Mouse (Mus musculus): ENCODE measurements around the gene Osm.

Gene Osm

DNA sequence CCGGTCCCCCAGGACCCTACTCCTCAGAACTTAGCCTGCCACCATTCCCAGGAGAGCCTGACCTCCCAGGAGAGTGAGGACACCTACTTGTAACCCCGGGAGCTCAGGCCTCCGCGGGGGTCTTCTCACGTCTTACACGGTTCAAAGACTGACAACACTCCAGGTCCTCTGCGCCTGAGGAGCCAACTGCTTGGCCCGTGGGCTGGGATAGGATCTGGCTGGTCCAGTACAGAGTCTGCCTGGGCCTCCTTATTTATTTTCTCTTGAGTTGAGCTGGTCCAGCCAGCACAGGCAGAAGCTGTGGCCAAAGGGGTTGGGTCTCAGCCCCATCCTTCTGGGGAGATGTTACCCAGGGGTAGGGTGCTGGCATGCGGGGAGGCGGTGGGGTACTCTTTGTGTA is 21.2 kb upstream of the Osm start:
- DNase-seq (ENCODE audit: low spot score in 2 of 2), result no peak

DNA sequence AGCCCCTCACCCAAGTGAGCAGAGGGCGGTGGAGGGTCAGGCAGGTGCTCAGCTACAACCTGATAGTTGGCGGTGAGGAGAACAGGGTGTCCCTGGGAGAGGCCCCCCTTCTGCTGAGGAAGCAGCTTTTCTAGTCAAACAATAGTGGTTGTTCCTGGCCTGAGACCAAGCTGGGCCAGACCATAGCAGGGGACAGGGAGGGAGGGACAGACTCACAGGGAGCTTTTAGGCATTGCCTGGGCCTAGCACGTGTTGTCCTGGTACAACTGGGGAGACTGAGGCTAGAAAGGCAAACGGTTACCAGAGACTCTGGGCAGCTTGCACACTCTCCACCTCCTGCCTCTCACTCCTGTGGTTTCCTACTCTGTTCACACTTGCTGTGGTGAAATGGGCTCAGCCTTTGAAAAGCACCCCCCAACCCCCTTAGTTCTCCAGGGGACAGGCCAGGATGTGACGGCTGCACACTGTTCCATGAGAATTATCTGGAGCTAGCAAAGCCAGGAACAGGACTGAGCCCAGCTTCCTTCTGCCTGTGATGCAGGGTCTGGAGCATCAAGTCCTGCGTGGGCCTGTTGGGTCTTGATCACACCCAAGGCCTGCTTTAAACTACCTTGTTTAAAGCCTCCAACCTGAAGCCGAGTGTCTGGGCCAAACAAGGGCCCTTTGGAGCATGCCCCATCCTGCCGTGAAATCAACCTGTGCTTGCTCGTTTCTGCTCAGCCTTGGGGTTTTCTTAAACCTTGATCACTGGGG is 19.8 kb upstream of the Osm start:
- no peak for DNase-seq (ENCODE audit: low spot score in 2 of 2)

DNA sequence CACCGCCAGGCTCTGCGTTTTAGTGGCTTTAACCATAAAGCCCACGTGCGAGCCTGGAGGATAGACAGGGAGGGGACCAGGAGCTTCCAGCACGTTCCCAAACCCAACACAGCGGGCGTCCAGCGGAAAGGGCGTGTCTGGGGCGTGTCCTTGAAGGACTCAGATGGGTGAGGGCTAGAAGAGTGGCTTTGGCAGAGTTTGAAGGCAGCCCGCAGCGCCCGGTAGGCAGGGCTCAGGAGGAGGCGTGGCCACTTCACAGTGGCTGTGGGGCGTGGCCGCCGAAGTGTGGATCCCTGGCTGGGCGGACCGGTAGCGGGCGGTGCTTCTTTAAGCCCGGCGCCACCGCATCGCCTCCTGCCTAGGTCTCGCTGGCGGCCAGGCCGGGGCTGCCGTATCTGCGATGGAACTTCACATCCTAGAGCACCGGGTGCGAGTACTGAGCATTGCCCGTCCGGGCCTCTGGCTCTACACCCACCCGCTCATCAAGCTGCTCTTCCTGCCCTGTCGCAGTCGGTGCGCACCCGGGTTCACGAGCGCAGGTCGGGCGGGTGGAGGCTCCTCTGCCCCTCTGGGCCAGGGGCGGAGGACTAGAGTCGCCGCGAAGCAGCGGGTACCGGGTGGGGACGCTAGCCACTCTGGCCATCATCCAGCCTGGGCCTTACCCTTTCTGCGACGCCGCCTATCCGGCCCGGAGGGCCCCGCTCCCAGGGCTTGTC is 18.1 kb upstream of the Osm start, which contains the start of gene Castor1:
TSS of gene Castor1 (plus strand) at position 312 of the 716 bp plus-strand sequence.
- peak; percentile 48 to 58 for DNase-seq (ENCODE audit: low spot score in 2 of 2)

DNA sequence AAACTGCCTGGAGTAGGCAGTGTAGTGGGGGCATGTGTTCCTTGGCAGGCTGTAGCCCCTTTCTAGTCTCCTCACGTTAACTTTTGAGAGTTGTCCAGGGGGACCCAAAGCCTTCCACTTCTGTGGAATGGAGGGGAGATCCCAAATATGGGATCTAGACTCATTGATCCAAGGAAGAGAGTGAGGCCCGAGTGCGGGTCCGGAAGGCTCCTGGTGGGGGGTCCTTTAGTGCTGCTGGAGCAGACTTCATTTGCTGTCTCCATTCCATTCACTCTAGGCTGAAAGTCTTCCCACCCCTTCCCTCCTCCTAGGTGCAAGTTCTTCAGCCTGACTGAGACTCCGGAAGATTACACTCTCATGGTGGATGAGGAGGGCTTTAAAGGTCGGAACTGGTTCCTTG is 17.6 kb upstream of the Osm start:
- no peak for DNase-seq (ENCODE audit: low spot score in 2 of 2)

DNA sequence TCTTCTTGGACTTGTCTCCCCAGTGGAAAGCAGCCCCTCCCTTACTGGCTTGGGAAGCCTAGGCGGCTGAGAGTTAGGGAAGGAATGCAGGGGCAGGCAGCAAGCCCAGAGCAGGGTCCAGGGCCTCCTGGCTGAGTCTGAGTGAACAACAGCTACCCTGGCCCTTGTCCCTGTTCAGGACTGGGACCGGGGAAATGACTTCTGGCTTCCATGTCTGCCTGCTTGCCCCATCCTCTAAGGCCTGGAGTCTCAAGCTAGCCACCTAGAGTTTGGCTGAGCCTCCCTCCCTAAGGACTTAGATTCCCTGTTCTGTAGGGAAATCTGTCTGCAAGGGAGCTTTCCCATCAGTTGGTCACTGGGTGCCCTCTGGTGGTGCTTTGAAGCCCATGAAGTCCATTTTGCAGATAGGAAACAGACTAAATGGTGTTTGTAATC is 16.9 kb upstream of the Osm start:
- peak; percentile 71 to 85 for DNase-seq (ENCODE audit: low spot score in 2 of 2)

DNA sequence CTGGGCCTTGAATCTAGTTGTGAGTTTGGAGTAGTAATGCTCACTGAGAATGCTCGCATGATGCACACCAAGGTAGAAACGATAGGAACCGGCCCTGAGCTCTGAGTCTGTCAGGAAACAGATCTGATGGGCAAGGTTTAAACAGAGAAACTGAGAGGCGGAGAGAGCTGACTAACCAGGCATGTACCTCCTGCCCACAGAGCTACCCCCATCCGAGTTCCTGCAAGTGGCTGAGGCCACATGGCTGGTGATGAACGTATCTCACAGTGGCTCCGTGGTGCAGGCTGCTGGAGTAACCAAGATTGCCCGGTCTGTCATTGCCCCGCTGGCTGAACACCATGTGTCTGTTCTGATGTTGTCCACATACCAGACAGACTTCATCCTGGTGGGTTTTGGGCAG is 16.3 kb upstream of the Osm start:
- peak in 1 of 2 experiments; percentile 15 for DNase-seq (ENCODE audit: low spot score in 2 of 2)

DNA sequence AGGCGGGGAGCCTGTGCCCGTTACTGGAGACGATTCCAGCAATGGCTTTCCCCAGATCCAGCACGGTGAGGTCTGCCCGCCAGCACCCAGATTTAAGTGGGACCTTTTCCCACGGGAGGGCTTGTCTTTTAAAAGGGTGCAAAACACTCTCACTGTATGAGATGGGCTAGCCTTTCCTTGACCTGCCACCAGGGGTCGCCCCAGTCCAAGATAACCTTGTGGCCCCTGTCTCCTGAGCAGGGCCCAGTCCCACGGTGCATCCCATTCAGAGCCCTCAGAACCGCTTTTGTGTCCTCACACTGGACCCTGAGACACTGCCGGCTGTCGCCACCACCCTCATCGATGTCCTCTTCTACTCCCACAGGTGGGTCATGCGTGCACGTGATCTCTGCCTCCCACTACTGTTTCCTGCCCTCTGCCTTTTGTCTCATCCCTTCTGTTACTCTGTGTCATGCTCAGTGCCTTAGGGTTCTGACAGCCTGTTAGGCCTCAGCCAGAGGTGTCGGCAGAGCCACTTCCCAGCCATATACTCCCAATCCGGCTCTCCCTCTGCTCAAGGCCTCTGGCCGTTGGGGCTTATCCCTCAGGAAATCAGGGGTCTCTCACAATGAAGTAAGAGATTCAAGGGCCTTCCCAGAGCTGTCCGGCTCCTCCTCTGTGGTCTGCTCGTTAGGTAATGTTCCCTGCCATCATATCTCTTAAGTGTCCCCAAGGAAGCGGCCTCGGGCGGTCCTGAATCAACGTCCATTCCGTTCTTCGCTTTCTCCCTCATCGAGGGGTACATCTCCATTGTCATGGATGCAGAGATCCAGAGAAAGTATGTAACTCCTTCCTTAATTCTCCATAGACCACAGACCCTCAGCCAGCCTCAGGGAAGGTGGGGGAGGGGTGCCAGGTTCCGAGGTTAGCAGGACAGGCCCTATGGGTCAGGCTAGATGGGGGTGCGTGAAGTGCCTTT is 15.5 kb upstream of the Osm start:
- peak; percentile 69 to 73 for DNase-seq (ENCODE audit: low spot score in 2 of 2)

DNA sequence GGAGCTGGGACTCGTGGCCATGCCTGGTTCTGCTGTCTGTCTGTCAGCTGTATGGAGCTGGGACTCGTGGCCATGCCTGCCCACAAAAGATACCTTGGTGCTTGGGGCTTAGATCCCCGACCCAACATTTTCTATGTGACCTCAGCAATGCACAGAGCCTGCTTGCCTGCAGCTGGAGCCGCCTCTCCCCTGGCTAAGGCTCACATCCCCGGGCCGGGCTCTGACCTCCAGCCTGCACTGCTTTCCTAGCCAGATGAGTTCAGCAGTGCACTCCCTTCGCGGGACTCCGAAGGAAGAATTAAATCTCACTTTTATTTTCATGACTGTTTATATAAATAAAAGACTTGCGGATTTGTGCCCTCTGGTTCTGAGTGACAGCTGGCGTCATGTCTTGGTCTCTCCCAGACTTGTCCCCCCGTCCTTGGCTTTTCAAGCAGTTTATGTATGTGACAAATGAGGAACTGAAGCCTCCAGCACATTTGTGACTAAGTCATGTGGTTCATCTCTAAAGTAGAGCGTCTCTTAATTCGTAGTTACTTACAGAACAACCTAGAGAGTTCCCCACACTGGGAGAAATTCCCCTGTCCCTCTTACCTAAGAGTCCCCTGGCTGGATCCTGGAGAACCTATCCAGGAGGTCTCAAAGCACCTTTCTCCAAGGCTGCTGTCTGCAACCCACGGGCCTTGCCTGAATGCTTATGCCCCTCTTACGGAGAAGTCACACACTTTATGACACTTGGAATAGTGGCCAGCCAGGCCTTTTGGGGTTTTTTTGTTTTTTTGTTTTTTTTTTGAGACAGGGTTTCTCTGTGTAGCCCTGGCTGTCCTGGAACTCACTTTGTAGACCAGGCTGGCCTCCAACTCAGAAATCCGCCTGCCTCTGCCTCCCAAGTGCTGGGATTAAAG is 13.9 kb upstream of the Osm start:
- DNase-seq (ENCODE audit: low spot score in 2 of 2), result no peak

DNA sequence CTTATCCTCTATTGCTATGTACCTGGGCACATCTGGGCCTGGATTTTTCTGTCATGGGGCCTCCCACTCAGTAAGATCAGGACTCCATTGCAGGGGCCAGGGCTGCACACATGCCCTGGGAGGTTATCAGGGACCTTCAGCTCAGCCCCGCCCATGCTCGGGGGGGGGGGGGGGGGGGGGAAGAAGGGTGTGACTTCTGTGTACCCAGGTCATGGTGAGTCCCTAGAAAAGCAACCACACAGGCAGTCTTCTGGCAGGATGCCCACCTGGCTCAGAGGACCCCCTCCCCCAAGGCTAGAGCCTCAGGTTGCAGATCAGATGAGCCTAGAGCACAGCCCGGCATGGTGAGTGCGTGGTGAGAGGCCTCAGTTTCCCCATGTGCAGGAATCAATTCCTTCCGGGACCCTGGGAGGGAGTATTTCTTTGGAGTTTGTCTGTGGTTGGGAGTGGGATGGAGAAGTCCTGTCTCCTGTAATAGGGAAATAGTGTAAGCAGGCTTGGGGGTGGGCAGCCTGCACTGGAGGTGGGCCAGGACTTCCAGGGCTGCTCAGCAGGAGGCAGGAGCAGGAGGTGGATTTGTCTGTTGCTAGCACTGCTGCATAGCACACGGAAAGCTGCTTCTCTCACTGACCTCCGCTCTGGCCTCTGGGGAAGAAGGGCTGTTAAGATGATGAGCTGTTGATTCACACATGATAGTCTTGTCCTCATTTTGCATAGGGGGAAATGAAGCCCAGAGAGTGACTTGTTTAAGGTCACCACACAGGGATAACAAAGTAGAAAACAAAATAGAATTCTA is 12.6 kb upstream of the Osm start:
- DNase-seq (ENCODE audit: low spot score in 2 of 2), result no peak

DNA sequence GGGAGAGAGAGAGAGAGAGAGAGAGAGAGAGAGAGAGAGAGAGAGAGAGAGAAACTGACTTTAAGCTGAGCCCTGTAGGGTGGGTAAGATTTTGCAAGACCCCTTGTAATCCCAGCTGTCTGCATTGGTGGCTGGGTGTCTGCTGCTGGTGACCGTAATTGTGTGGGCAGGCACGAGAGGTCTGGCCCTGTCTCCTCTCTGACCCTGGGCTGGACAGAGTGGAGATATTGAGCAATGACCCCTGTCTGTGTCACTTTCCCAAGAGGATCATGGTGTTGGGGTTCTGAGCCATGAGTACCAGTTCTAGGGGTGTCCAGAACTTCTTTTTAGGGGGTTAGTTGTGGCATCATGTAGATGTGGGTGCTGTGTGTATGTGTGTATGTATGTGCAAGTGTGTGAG is 12.0 kb upstream of the Osm start:
- no peak for DNase-seq (ENCODE audit: low spot score in 2 of 2)

DNA sequence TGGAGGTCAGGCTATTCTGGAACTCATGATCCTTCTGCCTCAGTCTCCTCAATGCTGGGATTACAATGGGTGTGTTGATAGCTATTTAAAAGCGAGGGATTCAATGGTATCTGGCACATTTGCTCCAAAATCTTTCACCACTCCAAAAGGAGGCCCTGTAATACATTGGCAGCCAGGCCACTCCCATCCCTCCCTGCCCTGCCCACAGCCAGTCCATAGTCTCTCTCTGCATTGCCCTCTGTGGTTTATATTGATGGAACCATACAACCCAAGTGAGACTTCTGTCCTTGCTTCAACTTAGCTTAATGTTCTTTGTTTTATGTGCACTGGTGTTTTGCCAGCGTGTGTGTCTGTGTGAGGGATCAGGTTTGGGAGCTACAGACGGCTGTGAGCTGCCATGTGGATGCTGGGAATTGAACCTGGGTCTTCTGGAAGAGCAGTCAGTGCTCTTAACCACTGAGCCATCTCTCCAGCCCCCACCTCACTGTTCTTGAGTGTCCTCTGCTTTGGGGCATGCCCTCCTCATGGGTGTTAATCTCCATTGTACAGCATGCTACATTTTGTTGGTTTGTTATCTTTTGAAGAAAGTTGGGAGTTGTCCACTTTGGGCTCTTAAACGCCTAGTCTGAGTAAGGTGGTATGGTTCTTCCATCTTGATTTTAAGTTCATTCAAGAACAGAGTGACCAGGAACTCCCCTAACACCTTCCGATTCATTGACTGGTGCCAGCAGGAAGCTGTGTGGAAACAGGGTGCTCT is 9.5 kb upstream of the Osm start:
- no peak for DNase-seq (ENCODE audit: low spot score in 2 of 2)

DNA sequence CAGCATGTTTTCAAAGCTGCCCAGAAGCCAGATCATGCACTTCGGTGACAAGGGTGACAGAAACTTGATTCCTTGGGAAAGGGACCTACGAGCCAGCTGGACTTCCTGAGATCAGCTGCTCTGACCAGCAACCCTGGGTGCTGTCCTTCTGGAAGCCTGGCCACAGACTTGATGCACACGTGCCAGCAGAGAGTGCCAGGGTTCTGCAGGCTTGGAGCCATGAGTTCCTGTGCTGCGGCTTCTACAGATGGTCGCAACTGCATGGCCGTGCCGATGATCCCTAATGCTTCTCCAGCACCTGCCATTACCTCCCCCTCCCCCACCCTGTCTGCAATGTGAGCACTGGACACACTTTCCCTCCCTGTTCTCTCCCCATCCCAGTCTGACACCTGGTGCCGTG is 7.8 kb upstream of the Osm start:
- DNase-seq (ENCODE audit: low spot score in 2 of 2), result no peak

DNA sequence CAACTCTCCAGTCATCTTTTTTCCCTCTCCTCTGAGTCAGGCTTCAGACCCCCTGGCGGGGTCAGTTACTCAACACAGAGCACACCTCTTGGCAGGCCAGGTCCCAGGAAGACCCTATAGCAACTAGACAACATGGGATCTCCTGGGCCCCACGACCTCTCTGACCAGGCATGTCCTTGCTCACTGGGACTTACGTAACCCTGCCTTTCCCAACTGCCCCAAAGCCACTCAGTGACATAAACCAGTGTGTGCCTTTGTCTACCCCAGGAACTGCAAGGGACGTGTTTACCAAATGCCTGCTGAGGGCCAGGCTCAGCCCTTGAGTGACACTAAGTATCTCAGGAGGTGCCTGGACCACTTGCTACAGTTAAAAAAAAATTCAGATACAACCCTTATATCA is 6.4 kb upstream of the Osm start:
- no peak for DNase-seq (ENCODE audit: low spot score in 2 of 2)

DNA sequence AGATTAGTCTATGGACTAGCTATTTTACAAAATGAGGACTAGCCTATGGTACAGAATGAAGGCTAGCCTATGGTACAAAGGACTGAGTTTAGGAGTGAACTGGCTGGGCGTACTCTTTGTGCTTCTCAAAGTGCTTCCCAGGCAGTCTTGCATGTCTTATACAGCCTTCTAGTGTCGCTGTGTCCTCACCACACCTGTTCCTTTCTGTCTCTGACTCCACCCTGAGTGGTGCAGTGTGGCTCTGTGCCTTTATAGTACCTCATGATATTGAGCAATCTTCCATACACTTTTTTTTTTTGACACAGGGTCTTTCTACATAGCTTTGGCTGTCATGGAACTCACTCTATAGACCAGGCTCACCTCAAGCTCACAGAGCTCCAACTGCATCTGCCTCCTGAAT is 4.8 kb upstream of the Osm start:
- no peak for DNase-seq (ENCODE audit: low spot score in 2 of 2)

DNA sequence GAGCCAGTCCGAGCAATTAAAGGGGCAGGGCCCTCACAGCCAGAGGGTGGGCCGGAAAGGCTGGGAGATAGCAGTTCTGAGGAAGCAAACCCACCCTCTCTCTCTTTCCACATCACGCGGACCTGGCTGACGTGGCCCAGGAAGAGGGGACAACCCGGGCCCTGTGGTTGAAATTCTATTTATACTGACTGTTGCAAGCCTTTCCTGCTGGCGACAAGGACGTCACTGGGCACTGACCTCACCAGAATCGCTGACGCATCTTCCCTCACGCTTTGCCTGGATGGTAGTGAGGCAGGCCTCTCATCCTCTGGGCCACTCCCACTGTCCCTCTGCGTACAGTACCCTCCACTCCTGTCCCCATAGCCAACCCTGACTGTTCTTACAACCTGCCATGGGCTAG is 3.6 kb upstream of the Osm start:
- DNase-seq (ENCODE audit: low spot score in 2 of 2), result no peak

DNA sequence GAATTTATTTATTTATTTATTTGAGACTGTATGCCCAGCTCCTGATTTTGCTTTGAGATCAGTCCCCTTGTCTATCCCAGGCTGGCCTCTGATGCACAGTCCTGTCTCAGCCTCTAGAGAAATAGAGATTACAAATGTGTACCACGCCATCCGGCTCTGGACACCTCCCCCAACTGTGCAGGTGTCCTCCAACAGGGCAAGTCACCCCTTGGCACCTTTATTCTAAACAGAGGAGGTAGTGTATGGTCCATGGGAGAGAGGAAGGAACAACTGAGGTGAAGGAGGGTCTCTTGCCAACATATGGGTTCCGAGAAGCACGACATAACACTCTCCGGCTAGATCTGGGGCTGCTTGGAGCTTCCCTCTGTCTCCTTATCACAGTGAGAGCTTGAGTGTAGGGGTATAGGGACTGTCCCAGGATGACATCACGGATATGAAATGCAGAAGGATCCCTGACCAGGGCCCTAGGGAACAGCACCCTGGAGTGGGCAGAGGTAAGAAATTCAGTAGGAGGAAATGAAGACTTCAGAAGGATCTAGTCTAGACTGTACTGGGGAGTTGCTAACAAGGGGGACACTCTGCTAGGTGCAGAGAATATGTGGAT is 1.1 kb upstream of the Osm start:
- DNase-seq (ENCODE audit: low spot score in 2 of 2), result no peak

DNA sequence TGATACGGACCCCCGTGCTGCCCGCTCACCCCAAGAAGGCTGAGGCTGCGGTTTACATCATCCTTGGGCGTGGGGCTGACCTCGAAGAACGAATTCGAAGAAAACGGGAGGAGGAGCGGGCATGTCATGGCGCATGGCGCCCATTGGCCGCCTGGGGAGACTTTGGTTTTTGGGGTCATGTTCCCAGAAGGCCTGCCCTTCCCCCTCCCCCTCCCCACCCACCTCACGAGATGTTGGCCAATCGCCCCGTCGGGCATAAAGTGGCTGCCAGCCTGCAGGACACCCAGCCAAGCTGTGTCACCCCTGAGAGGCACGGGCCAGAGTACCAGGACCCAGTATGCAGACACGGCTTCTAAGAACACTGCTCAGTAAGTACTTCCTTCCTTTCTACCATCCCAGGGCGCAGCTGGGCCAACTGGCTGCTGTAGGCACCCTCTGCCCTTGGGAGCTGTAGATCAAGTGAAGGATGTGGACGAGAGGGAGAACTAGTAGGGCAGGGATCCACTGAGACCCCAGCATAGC is 387 bp downstream of the Osm start:
- DNase-seq (ENCODE audit: low spot score in 2 of 2), result no peak

DNA sequence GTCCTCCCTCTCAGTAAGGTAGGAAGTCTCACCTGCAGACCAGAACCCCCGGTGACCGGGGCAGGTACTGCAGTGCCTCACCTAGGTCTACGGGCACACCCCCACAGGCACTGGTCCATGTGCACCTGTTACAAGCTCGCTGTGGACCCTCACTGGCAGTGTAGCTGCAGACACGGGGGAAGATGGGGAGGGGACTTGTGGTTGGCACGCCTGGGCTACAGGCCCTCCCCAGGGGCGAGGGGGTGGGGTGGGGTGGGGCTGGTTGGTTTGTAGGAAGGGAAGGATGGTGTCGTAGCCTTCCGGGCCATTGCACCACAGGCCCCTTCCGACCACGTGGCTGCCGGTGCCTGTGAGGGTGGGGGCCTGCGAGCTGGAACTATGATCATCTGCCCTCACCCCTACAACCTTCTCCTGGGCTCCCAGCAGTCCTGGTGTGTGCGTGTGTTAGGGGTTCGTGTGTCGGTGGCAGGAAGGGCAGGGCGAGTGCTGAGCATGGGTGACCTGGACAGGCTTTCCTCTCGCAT is 1.2 kb downstream of the Osm start:
- no peak for DNase-seq (ENCODE audit: low spot score in 2 of 2)

DNA sequence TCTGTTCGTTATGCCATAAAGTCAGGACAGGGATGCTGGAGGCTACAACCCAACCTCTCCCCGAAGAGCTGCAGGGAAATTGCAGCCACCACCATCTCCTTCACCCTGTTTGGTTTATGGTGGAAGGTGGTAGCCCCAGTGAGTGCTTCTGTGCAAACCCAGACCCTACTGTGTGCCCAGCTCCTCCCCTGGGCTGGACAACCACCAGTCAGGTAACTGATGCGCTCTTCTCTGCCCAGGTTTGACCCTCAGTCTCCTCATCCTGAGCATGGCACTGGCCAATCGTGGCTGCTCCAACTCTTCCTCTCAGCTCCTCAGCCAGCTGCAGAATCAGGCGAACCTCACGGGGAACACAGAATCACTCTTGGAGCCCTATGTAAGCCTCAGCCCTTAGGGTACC is 1.9 kb downstream of the Osm start:
- DNase-seq (ENCODE audit: low spot score in 2 of 2), result no peak

Measured in frontal cortex, postnatal 36 days (tissue).